Mouse (Mus musculus): ENCODE measurements around the gene Cryba1. TPM values are rescaled to one million over a fixed set of nuclear protein-coding genes. Genes with fewer than 3 reads are reported as not detected.

The Cryba1 gene
- polyA plus RNA-seq (2012), result not detected in 2 replicates

DNA sequence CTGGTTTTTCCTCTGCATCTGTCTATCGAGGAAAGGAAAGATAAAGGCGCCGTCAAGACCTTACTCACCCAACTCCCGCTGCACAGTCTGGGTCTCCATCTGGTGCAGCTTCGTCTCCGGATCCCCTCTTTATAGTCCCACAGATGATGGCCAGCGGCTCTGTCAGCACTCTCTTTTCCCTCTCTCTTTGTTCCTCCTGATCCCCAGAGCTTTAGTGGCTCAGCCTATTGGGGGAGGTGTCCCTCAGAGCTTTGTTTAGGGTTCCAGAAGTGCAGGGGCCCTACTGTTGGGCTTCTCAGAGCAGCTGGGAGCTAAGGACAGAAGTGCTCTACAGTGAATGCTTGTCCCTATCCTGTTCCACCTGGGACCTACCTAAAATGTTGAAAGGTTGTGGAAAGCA is at the start of gene Cryba1:
Cryba1 (minus strand) TSS at position 101 of the 400 bp plus-strand sequence.
- TF ChIP-seq GATA1 (IDR thresholded peaks at IDR 0.05; ENCODE audit: low read length), result no peak

DNA sequence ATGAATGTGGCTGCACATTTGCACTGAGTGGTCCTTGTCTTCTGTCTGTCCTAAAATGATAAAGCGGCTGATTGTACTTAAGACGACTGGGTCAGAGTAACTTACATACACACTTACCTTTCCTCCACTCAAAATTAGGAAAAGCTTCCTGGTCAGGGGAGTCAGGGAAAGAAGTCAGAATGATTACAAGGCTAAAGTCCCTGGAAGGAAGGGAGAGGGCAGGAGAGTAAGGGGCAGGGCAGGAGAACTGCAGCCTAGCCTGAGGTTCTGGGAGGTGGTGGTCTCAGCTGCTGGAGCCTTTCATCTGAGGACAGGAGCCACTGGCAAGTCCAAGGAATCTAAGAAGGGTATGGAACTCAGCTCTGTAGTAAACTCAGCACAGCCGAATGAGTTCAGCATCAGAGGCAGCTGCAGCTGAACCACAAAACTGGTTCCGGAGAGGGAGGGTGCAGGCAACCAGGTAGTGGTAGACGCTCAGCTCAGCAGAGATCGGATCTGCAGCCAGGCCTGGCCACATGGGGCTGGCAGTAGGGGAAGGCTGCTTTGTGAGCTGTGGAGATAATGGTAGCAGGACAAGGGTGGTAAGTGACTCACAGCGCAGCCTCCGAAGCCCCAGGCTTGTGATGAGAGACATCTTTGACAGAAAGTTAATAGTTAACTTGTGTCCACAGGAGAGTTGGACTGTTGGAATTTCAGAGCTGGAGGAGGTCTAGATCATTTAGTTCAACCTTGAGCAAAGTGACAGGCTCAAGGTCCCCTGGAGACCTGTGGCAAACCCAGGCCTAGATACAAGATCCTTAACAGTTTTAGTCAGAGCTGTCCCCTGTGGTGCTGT is 47.0 kb upstream of the Cryba1 start:
- no peak for TF ChIP-seq GATA1 (IDR thresholded peaks at IDR 0.05; ENCODE audit: low read length)

DNA sequence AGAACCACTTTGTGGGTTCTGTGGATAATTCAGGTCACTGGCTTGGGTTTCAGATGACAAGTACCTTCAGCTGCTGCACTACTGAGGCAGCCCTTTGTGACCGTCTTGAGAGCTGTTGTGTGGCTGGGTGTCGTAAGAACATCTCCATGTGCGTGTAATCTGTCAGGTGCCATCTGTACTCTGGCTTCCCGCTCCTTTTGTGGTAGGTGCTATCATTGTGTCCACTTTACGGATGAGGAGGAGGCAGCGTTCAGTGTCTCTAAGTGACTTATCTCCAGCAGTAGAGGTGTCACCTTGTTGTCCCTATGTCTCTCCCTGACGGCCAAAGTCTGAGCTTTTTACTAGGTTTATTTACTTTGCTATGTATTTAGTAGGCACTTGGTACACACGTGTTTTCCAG is 45.3 kb upstream of the Cryba1 start:
- no peak for TF ChIP-seq GATA1 (IDR thresholded peaks at IDR 0.05; ENCODE audit: low read length)

DNA sequence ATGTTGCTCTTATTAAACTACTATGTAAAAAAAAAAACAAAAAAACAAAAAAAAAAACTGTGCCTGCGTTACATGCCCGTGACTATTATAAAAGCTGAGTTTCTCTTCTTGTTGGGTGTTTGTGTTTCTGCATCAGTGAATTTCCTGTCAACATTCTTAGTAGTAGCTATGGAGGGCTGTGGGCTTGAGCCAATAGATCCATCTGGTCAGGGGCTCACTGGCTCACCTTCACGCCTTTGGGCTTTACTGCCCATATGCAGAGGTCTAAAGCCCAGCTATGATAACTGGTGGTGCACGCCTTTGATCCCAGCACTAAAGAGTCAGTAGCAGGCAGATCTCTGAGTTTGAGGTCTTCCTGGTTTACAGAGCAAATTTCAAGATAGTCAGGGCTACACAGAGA is 44.4 kb upstream of the Cryba1 start:
- TF ChIP-seq GATA1 (IDR thresholded peaks at IDR 0.05; ENCODE audit: low read length), result no peak

DNA sequence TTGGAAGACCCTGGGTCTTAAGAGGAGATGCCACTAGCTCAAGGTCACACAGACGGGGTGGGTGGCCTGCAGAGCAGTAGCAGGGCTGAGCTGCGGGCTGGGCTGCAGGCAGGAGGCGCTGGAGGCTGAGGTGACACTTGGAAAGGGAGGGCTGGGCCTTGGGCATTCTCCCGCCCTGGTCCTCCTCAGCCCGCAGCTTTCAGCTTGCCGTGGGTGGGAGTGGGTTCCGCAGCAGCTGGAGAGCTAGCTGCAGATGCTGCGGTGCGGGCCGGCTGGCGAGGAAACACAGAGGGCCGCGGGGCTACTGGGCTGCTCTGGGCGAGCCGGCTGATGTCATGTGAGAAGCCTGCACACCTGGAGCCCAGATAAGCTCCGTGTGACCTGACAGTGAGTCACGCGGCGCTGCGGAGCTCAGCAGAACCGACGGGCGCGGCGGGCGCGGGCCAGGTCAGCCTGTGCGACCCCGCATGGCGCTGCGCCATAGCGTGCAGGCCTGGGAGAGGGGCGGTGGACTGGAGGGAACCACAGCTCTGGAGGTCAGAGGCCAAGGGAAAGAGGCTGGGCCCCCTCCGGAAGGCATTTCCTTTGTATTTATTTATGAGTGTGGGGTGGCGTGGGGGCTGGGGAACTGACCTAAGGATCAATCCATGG is 41.4 kb upstream of the Cryba1 start:
- TF ChIP-seq GATA1 (IDR thresholded peaks at IDR 0.05; ENCODE audit: low read length), result no peak

DNA sequence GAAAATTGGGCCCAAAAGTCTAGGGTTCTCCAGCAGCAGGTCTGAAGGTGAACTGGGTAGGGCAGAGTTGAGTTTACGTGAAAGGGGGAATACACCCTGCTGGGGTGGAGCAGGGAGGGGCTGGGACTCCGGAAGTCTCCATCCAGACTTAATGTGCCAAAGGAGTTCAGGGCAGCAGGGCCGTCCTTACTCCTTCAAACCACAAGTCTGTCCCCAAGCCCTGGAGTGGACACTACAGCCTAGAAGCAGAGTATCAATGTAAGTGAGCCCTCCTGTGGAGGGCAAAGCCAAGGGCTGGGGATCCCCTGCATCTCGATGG is 40.3 kb upstream of the Cryba1 start:
- no peak for TF ChIP-seq GATA1 (IDR thresholded peaks at IDR 0.05; ENCODE audit: low read length)

DNA sequence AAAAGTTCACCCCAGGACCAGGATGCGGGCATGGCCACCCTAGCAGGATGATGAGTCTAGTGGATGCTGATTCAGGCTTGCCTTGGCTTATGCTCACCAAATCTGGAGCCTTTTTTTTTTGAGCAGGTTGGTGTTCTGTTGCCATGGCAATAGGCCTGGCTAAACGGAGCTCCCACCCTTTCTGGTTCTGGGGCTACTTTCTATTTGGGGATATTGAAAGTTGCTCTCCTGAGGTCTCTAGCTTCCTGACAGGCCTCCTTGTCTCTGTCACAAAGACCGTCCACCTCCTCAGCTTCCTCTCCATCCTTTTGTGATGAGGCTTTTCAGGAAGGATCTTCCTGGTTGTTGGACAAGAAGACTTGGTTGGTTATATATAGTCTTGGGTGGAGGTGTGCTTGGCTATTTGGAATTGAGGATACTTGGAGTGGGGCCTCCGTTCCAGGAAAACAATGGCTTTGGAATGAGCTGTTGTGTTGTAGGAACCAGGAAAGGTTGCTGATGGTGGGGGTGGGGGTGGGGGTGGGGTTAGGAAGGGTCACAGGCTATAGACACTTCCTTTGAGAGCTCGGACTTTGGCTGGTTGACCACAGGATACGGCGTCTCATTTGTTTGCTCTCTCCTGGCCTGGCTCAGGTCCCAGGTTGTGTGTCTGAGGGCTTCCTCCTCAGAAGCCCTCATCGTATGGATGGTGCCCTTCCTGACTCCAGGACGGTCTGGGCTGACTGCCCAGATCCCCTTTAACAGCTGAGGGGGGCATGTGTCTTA is 39.8 kb upstream of the Cryba1 start:
- no peak for TF ChIP-seq GATA1 (IDR thresholded peaks at IDR 0.05; ENCODE audit: low read length)

DNA sequence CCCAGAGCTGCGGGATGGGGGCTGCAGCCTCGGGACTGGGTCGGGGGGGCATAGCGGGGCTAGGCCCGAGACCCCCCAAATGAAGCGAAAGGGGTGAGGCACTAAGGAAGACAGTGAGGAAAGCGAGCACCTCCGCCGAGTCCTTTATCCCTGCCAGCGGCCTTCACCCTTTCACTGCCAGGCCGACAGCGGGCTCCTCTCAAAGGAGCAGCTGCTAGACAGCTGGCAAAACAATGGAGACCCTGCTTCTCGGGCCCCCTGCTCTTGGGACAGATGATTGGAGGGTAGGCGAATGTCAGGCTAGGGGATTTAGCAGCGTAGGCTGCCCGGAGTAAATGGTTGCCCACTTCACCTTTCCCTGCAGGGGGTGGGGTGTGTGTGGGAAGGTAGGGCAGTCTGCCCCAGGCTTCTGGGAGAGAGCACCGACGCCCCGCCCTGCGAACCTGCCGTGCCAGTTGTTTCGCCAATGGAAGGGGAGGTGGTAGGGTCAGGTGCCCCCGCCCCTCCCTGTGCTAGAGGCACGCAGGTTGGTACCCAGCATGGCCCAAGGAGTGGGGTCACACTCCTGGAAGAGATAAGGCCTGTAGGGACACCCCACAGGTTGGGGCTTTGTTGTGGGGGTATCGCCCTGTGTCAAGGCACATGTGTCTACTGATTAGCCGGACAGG is 38.7 kb upstream of the Cryba1 start:
- TF ChIP-seq GATA1 (IDR thresholded peaks at IDR 0.05; ENCODE audit: low read length), result no peak

DNA sequence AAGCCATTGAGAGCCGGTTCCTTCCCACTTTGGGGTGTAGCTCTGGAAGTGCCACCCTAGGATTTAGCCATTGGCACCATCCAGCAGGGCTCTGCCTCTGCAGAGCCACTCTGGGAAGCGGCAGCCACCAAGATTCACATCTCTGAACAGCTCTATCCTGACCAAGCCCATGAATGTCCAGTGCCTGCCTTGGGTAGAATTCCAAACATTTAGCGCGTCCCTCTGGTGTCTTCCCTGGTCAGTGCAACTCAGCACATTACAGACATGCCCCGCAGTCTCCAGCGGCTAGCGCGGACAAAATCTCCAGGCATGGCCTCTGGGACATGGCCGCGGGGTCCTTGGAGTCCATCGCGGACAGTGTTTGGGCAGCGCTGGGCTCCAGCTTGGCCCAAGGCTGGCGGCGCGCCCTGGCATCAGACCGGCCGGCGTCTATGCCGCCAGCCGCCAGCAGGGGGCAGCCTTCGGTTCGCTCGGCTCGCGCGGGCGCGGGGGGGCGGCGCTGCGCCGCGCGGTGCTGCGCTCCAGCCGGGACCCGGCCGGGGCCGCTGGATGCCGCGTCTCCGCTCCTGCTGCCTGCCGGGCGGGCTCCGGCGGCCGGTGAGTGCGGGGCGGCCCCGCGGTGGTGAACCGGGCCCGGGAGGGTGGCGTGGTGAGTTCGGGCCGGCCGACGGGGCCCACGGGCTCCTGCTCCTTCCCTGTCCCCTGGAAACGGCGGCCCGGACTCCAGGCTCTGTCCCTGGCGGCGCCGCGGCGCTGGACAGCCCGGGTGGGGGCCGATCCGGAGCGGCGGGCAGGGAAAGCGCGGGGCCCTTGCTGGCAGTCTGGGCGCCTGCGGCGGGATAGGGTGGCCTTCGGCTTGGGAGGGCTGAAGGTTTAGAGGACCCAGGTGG is 37.9 kb upstream of the Cryba1 start, which contains the start of gene Myo18a:
Myo18a (plus strand) TSS at position 464 of the 890 bp plus-strand sequence.
- no peak for TF ChIP-seq GATA1 (IDR thresholded peaks at IDR 0.05; ENCODE audit: low read length)

DNA sequence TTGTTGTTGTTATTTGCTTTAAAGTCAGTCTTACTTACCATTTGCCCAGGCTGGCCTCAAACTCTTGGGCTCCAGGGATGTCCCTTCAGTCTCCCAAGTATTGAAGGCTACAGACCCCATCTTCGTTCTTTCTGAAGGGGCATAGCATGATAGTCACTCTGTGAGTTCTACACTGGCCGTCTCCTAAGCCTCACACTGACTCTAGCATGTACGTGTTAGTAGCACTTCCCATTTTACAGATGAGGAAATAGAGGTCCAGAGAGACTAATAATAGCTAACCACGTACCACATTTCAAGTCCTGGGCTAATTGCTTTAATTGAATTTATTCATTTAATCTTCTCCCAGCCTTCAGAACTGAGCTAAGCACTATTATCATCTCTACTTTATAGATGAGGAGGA is 34.9 kb upstream of the Cryba1 start:
- TF ChIP-seq GATA1 (IDR thresholded peaks at IDR 0.05; ENCODE audit: low read length), result no peak

DNA sequence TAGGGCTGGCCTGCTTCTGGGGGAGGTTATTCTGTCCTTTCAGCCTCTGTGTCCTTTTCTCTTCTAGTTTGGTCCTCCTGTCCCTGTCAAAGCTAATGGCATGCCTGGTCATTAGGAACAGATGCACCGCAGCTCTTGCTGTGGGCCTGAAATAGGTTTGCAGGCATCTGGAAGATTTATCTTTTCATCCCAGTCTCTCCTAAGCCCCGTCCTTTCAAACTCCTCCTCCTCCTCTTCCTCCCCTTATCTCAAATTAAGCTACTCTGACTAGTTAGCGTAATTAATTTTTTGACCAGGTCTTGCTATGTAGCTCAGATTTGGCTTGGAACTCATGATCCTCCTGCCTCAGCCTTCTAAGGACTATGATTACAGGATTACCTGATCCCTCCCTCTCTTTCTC is 28.4 kb upstream of the Cryba1 start:
- TF ChIP-seq GATA1 (IDR thresholded peaks at IDR 0.05; ENCODE audit: low read length), result no peak

DNA sequence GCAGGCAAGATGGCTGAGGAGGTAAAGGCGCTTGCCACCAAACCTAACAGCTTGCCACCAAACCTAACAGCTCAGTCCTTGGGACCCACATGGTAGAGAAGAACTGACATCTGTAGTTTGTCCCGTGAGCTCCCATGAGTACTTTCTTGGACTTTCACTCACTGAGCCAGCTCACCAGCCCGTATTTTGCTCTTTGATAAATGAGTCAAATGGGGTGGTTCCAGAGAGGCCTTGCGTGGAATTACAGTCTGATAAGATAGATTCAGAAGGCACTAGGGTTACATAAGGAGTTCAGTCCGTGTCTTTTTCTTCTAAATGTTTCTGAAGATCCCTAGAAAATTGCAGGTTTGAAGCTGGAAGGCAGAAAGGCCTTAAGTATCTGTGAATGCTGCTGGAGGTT is 27.4 kb upstream of the Cryba1 start:
- TF ChIP-seq GATA1 (IDR thresholded peaks at IDR 0.05; ENCODE audit: low read length), result no peak

DNA sequence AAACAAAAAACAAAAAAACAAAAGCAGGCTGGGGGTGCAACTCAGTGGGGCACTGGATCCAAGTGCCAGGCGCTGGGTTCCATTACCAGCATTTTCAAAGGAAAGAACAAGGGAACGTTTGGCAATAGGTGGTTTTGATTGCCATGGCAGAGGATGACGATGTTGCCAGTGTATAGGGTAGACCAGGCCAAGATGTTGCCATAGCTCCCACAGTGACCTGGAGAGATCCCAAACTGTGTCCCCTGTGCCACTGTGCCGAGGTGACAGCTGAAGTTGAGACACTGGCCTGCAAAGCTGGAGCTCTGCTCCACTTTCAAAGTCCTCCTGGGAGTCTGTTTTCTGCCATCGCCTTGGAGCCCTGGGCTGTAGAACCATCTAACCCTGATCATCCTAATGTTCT is 23.9 kb upstream of the Cryba1 start:
- no peak for TF ChIP-seq GATA1 (IDR thresholded peaks at IDR 0.05; ENCODE audit: low read length)

DNA sequence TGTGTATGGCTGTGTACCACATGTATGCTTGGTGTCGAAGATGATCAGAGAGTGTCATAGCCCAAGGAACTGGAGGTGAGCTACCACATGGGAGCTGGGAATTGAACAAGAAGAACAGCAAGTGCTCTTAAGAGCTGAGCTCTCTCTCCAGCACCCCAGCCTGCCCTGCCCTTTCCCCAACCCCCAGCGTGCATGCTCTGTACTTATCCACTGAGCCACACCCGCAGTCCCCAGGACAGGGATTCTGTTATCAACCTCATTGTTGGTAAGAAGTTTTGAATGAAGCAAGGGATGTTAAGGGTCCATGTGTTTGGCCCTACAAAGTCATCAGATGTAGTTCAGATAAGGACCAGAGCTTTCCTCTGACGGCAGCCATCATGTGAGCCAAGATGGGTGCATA is 21.6 kb upstream of the Cryba1 start:
- no peak for TF ChIP-seq GATA1 (IDR thresholded peaks at IDR 0.05; ENCODE audit: low read length)

DNA sequence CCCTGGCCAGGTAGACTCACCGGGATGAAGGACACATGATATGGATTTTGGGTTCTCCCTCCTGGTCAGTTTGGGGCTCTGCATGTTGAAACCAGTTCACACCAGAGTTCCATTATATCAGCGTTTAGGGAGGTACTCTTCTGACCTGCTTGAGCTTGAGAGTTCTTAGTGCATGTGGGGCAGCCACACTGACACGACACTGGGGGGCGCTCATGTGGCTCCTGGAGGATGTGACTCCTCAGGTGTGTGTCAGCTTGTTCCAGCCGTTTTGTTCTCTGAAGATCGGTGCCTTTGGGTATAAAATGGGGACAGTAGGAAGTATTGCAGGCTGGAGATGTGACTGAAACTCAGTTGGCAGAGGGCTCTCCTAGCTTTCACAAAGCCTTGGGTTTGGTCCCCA is 18.9 kb upstream of the Cryba1 start:
- TF ChIP-seq GATA1 (IDR thresholded peaks at IDR 0.05; ENCODE audit: low read length), result no peak

Data from G1E-ER4 (cell line).